Mouse (Mus musculus): ENCODE measurements around the gene Erp29.

DNA sequence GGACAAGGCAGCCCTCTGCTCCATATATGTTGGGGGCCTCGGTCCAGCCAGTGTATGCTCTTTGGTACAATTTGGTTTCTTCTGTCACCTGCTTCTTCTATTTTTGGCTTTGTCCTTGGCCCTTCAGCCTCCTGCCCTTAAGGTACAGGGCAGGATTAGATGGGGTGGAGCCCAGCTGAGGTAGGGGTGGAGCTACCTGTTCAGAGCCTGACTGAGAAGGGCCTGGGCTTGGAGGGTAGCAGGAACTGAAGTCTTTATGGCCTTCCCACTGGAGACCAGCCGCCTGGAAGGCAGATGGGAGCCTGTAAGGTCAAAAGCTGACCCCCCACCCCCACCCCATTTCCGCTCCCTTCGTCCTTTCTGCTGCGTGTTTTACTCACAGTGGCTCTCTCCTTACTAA lies 10.7 kb upstream of the Erp29 start:
- TF ChIP-seq CTCF (IDR thresholded peaks at IDR 0.05; ENCODE audit: low read depth, low read length), result no peak
- TF ChIP-seq POLR2A (IDR thresholded peaks at IDR 0.05; ENCODE audit: borderline replicate concordance, low read depth, low read length), result no peak

All from bone marrow macrophage, adult 2 months (primary cell).